Mouse (Mus musculus) C2C12 (cell line): ENCODE measurements at regions not wholly inside any gene's neighbourhood (a gene's known extent, or its start where the extent isn't known, plus 50 kb on each side); places are given as distances from the start of the nearest gene placed in this dataset.

Experiments used
- H3K27me3 ChIP-seq: one replicate; pipeline ENCODE4 v1.6.1; 2011; ENCODE audit not compliant: control insufficient read depth, insufficient read depth, insufficient read length
- H3K36me3 ChIP-seq: one replicate; pipeline ENCODE4 v1.6.1; 2011; ENCODE audit not compliant: control insufficient read depth, insufficient read depth
- H3K4me3 ChIP-seq: one replicate; pipeline ENCODE4 v1.5.1; 2011; ENCODE audit warnings: mild to moderate bottlenecking, control low read depth; ENCODE audit not compliant: poor library complexity, insufficient read depth, severe bottlenecking
- H3K79me2 ChIP-seq: one replicate; pipeline ENCODE4 v1.6.1; 2011; ENCODE audit not compliant: control insufficient read depth, insufficient read depth
- H3K79me3 ChIP-seq: one replicate; pipeline ENCODE4 v1.6.1; 2011; ENCODE audit warnings: low read depth, control low read depth
- H3ac ChIP-seq: one replicate; pipeline ENCODE3; 2011; ENCODE audit warnings: low read depth; ENCODE audit not compliant: control insufficient read depth, insufficient read length
- CEBPB ChIP-seq: IDR thresholded peaks from one replicate; pipeline ENCODE4 v1.6.1; 2011; ENCODE audit warnings: low read depth, mild to moderate bottlenecking, control low read depth, moderate library complexity
- CTCF ChIP-seq: IDR thresholded peaks from one replicate; pipeline ENCODE4 v1.5.1; 2011; ENCODE audit not compliant: control insufficient read depth, insufficient read depth, insufficient read length
- FOSL1 ChIP-seq: IDR thresholded peaks from one replicate; pipeline ENCODE4 v1.8.0; 2011; ENCODE audit warnings: mild to moderate bottlenecking, low read length; ENCODE audit not compliant: poor library complexity, insufficient read depth, severe bottlenecking
- MAX ChIP-seq: IDR thresholded peaks from one replicate; pipeline ENCODE4 v1.6.1; 2011; ENCODE audit warnings: mild to moderate bottlenecking, control low read depth
- MYOD1 ChIP-seq: IDR thresholded peaks from one replicate; pipeline ENCODE4 v1.6.1; 2011; ENCODE audit warnings: low read depth; ENCODE audit not compliant: control insufficient read depth, insufficient read length
- MYOG ChIP-seq: IDR thresholded peaks from one replicate; pipeline ENCODE4 v1.6.1; 2011; ENCODE audit not compliant: control insufficient read depth, insufficient read length; ENCODE audit errors: extremely low read depth
- USF1 ChIP-seq: IDR thresholded peaks from one replicate; pipeline ENCODE4 v1.6.1; 2011; ENCODE audit warnings: low read depth, mild to moderate bottlenecking, control low read depth, moderate library complexity

DNA sequence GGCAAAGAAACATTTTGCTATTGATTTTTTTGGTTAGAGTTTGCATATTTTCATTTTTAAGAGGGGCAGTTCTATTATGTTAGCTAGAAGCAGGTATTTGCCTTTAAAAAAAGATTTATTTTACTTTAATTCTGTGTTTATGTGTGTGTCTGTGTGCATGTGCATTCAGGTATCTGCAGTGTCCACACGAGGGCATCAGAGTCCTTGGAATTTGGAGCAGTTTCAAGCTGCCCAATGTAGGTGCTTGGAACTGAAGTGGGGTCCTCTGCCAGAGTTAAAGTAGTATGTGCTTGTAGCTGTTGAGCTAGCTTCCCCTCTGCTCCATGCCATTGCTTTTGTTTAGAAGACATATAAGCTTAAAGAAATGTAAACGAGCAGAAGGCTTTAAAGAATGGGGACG is 89.1 kb downstream of the 9330182O14Rik start:
- no peak overlapping the region for H3K4me3 ChIP-seq
- no peaks in the 10 kb centered on the region for H3K27me3 ChIP-seq
- TF ChIP-seq CEBPB: no peak
- no peak for TF ChIP-seq USF1
- TF ChIP-seq CTCF: no peak
- TF ChIP-seq MYOG: no peak
- TF ChIP-seq MYOD1: no peak
- no peak for TF ChIP-seq FOSL1
- no peak for TF ChIP-seq MAX
- no peaks in the 10 kb centered on the region for H3K79me2 ChIP-seq
- no peaks in the 10 kb centered on the region for H3K79me3 ChIP-seq
- H3ac ChIP-seq: no peak overlapping the region
- no peaks in the 10 kb centered on the region for H3K36me3 ChIP-seq

- no peak for TF ChIP-seq CTCF
- TF ChIP-seq MYOD1: no peak
- TF ChIP-seq FOSL1: no peak
- no peak for TF ChIP-seq USF1
- TF ChIP-seq CEBPB: no peak
- no peak for TF ChIP-seq MYOG
- TF ChIP-seq MAX: no peak
- H3K4me3 ChIP-seq: no peak overlapping the region
- no peaks in the 10 kb centered on the region for H3K27me3 ChIP-seq
- H3K36me3 ChIP-seq: no peaks in the 10 kb centered on the region
- no peak overlapping the region for H3ac ChIP-seq
- no peaks in the 10 kb centered on the region for H3K79me2 ChIP-seq
- H3K79me3 ChIP-seq: no peaks in the 10 kb centered on the region
Measured at GRCm38 (mm10) chr15:40241764-40242163, 107.6 kb downstream of the 9330182O14Rik start.

DNA sequence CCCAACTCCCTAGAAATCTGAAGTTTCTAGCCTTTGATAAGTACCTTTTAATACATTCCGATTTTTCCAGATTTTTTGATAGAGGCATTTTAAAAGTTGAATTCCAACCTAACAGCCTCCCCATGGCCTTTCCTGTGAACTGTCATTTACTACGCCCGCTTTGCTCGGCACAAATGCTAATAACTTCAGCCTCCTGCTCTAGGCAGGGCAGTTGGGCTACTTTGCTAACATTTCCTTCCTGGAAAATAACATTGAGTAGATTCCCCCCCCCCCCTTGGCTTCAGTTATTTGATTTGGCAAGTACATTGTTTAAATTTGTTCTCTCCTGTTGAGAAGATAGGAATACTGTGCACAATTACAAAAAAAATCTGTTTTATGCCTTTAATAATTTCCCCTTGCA is 114.8 kb downstream of the 9330182O14Rik start:
- H3K79me2 ChIP-seq: no peaks in the 10 kb centered on the region
- H3K27me3 ChIP-seq: no peaks in the 10 kb centered on the region
- no peaks in the 10 kb centered on the region for H3K36me3 ChIP-seq
- H3K79me3 ChIP-seq: no peaks in the 10 kb centered on the region
- no peak overlapping the region for H3K4me3 ChIP-seq
- H3ac ChIP-seq: no peak overlapping the region
- TF ChIP-seq MAX: no peak
- no peak for TF ChIP-seq FOSL1
- TF ChIP-seq MYOG: no peak
- TF ChIP-seq CEBPB: no peak
- TF ChIP-seq CTCF: no peak
- no peak for TF ChIP-seq USF1
- TF ChIP-seq MYOD1: no peak

GRCm38 (mm10) chr15:40259433-40259832 is 125.3 kb downstream of the 9330182O14Rik start:
- no peak for TF ChIP-seq MAX
- TF ChIP-seq CEBPB: no peak
- H3ac ChIP-seq: no peak overlapping the region
- H3K36me3 ChIP-seq: no peaks in the 10 kb centered on the region
- no peaks in the 10 kb centered on the region for H3K27me3 ChIP-seq
- no peaks in the 10 kb centered on the region for H3K79me2 ChIP-seq
- no peaks in the 10 kb centered on the region for H3K79me3 ChIP-seq
- no peak overlapping the region for H3K4me3 ChIP-seq

- no peaks in the 10 kb centered on the region for H3K27me3 ChIP-seq
- H3K4me3 ChIP-seq: no peak overlapping the region
- H3ac ChIP-seq: no peak overlapping the region
- no peaks in the 10 kb centered on the region for H3K79me3 ChIP-seq
- no peaks in the 10 kb centered on the region for H3K79me2 ChIP-seq
- no peak for TF ChIP-seq MYOG
- no peak for TF ChIP-seq USF1
- no peak for TF ChIP-seq FOSL1
- TF ChIP-seq MYOD1: no peak
- TF ChIP-seq CTCF: no peak
- TF ChIP-seq CEBPB: no peak
- TF ChIP-seq MAX: no peak
- H3K36me3 ChIP-seq: no peaks in the 10 kb centered on the region
Measured at GRCm38 (mm10) chr15:40279021-40279420, 144.9 kb downstream of the 9330182O14Rik start.

- Histone ChIP-seq H3K4me3 (no peak overlapping the region), H3K79me2 (no peaks in the 10 kb centered on the region), H3K36me3 (no peaks in the 10 kb centered on the region), H3ac (no peak overlapping the region), H3K79me3 (no peaks in the 10 kb centered on the region), H3K27me3 (no peaks in the 10 kb centered on the region)
- TF ChIP-seq MAX: no peak
- no peak for TF ChIP-seq MYOG
- no peak for TF ChIP-seq USF1
- no peak for TF ChIP-seq CTCF
- no peak for TF ChIP-seq FOSL1
- TF ChIP-seq CEBPB: no peak
- no peak for TF ChIP-seq MYOD1
Measured at GRCm38 (mm10) chr15:40280551-40280950, 146.4 kb downstream of the 9330182O14Rik start.
